Mouse (Mus musculus) lung, embryonic 16.5 days (tissue): ENCODE data around the gene Gm17334. TPM values are rescaled to one million over a fixed set of nuclear protein-coding genes. Genes with fewer than 3 reads are reported as not detected.

Source experiments
- ATAC-seq: fragments of 200-750 bp; cut with Nextera tagmentation; 2 replicates; pipeline ENCODE4 v1.8.0; 2017; ENCODE audit warnings: low read depth, mild to moderate bottlenecking, moderate library complexity
- H3K27ac ChIP-seq: fragments of 300-500 bp; sonication (generic); 2 replicates; pipeline ENCODE4 v1.5.1; 2014; ENCODE audit warnings: mild to moderate bottlenecking, control low read depth, low read length
- H3K27me3 ChIP-seq: fragments of 300-500 bp; sonication (generic); 2 replicates; pipeline ENCODE4 v1.6.1; 2014; ENCODE audit warnings: low read depth, low read length, mixed read lengths; ENCODE audit not compliant: control insufficient read depth, insufficient read depth
- H3K36me3 ChIP-seq: fragments of 300-500 bp; sonication (generic); 2 replicates; pipeline ENCODE4 v1.6.1; 2014; ENCODE audit warnings: low read length; ENCODE audit not compliant: control insufficient read depth, insufficient read depth
- H3K4me1 ChIP-seq: fragments of 300-500 bp; sonication (generic); replicated peaks from 2 replicates; pipeline ENCODE4 v1.6.1; 2014; ENCODE audit warnings: low read length, mixed read lengths; ENCODE audit not compliant: control insufficient read depth, insufficient read depth
- H3K4me2 ChIP-seq: fragments of 300-500 bp; sonication (generic); 2 replicates; pipeline ENCODE4 v1.6.1; 2014; ENCODE audit warnings: low read depth, low read length, control low read depth
- H3K4me3 ChIP-seq: fragments of 300-500 bp; sonication (generic); 2 replicates; pipeline ENCODE4 v1.5.1; 2014; ENCODE audit warnings: mild to moderate bottlenecking, low read length, control low read depth
- H3K9ac ChIP-seq: fragments of 300-500 bp; sonication (generic); 2 replicates; pipeline ENCODE4 v1.6.1; 2014; ENCODE audit warnings: low read length, control low read depth
- H3K9me3 ChIP-seq: fragments of 300-500 bp; sonication (generic); 2 replicates; pipeline ENCODE4 v1.6.1; 2016; ENCODE audit warnings: low read length; ENCODE audit not compliant: control insufficient read depth
- WGBS: fragments of 180-500 bp; shearing (Covaris S2); extraction: QIAGEN DNeasy Blood & Tissue Kit; methylation state at CpG from one replicate; pipeline ENCODE4 v1.1.7; 2014; 5-methylcytosine and 5-hydroxymethylcytosine counted together
- polyA plus RNA-seq: library from polyadenylated mRNA; unstranded; fragments of >200 nt; fragmentation: Nextera tagmentation; extraction: Ambion mirVana; gene quantifications from 2 replicates; pipeline ENCODE4 v1.2.1, GENCODE M21; 2015

Gene Gm17334
- polyA plus RNA-seq, 1 experiment from 2014 or later, result 0.39 TPM

GRCm38 (mm10) chr11:53779808-53780207 is 6.8 kb upstream of the Gm17334 start:
- H3K4me2 ChIP-seq, result no peak overlapping the region
- H3K9me3 ChIP-seq, result no peaks in the 10 kb centered on the region
- no peak overlapping the region for H3K27ac ChIP-seq
- H3K4me3 ChIP-seq, result no peak overlapping the region
- H3K9ac ChIP-seq, result no peak overlapping the region
- 60% methylated on average over 2 of the region's 2 CpGs for WGBS
- H3K4me1 ChIP-seq, result no peaks in the 10 kb centered on the region; the same call in 1 of the 2 replicates
- no peaks in the 10 kb centered on the region for H3K27me3 ChIP-seq
- peaks cover 4% of the 10 kb centered on the region; the same call in 1 of the 2 replicates for H3K36me3 ChIP-seq
- ATAC-seq, result no peak

DNA sequence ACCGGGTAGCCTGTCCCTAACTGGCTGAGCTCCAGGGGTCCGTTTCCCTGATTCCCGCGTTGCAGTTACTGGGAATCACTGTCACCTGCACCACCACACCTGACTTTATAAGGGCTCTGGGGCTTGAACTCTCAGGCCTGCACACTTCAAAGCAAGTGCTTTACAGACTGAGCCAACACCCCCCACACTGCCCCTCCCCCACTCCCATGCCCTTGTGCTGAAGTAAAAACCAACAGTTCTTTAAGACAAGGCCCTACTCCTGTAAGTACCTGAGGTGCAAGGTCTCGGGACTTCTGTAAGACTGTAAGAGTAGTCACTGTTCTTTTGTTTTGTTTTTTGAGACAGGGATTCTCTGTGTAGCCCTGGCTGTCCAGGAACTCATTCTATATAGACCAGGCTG is 5.5 kb upstream of the Gm17334 start:
- no peak overlapping the region for H3K4me2 ChIP-seq
- H3K4me1 ChIP-seq, result no peaks in the 10 kb centered on the region; the same call in 1 of the 2 replicates
- no peaks in the 10 kb centered on the region for H3K27me3 ChIP-seq
- 64% methylated on average over 5 of the region's 5 CpGs for WGBS
- H3K27ac ChIP-seq, result no peak overlapping the region
- no peak for ATAC-seq
- H3K9ac ChIP-seq, result no peak overlapping the region
- H3K36me3 ChIP-seq, result peaks cover 6% of the 10 kb centered on the region
- no peaks in the 10 kb centered on the region for H3K9me3 ChIP-seq
- H3K4me3 ChIP-seq, result no peak overlapping the region

- no peak for ATAC-seq
- WGBS, result 61% methylated on average over 5 of the region's 5 CpGs
- Histone ChIP-seq H3K4me1 (no peaks in the 10 kb centered on the region; the same call in 1 of the 2 replicates), H3K9ac (no peak overlapping the region), H3K9me3 (no peaks in the 10 kb centered on the region), H3K27me3 (no peaks in the 10 kb centered on the region), H3K27ac (no peak overlapping the region), H3K4me3 (no peak overlapping the region), H3K4me2 (no peak overlapping the region), H3K36me3 (peaks cover 6% of the 10 kb centered on the region)
These were observed 4.7 kb upstream of the Gm17334 start for GRCm38 (mm10) chr11:53777736-53778135.

- WGBS, result 76% methylated on average over 13 of the region's 13 CpGs
- Histone ChIP-seq H3K27me3 (no peaks in the 10 kb centered on the region), H3K27ac (no peak overlapping the region), H3K4me2 (no peak overlapping the region), H3K4me1 (peaks cover 8% of the 10 kb centered on the region), H3K9me3 (no peaks in the 10 kb centered on the region), H3K9ac (no peak overlapping the region), H3K4me3 (no peak overlapping the region), H3K36me3 (peaks cover 6% of the 10 kb centered on the region)
- no peak for ATAC-seq
These were observed 1.8 kb upstream of the Gm17334 start for GRCm38 (mm10) chr11:53774659-53775255.

DNA sequence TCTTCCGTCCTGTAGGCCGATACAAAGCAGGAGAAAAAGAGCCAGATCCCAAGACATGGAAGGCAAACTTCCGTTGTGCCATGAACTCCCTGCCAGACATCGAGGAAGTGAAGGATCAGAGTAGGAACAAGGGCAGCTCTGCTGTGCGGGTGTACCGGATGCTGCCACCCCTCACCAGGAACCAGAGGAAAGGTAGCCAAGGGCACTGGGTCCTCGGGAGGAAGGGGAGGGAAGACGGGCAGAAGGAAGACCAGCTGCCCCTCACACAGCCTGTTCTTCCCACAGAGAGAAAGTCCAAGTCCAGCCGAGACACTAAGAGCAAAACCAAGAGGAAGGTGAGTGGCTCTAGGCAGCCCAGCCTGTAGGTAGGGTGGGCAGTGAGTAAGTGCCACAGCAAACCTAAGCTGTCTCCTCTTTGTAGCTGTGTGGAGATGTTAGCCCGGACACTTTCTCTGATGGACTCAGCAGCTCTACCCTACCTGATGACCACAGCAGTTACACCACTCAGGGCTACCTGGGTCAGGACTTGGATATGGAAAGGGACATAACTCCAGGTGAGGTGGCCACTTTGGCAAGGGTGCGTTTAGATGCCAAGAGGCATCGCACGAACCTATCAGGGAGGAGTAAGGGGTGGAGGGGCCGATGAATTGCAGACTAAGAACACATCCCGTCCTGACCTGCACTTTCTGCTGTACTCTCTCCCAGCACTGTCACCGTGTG is 814 bp upstream of the Gm17334 start:
- Histone ChIP-seq H3K4me3 (no peak overlapping the region), H3K4me1 (peaks cover 12% of the 10 kb centered on the region), H3K4me2 (no peak overlapping the region), H3K36me3 (peaks cover 6% of the 10 kb centered on the region), H3K9me3 (no peaks in the 10 kb centered on the region), H3K27ac (no peak overlapping the region), H3K9ac (no peak overlapping the region), H3K27me3 (no peaks in the 10 kb centered on the region)
- ATAC-seq, result no peak
- WGBS, result 86% methylated on average over 16 of the region's 16 CpGs

- Histone ChIP-seq H3K27ac (no peak overlapping the region), H3K4me1 (peaks cover 12% of the 10 kb centered on the region), H3K27me3 (no peaks in the 10 kb centered on the region), H3K4me2 (no peak overlapping the region), H3K36me3 (peaks cover 6% of the 10 kb centered on the region), H3K4me3 (no peak overlapping the region), H3K9me3 (no peaks in the 10 kb centered on the region), H3K9ac (no peak overlapping the region)
- WGBS, result 74% methylated on average over 9 of the region's 9 CpGs
- no peak for ATAC-seq
These were observed 451 bp downstream of the Gm17334 start for GRCm38 (mm10) chr11:53772536-53772935.

DNA sequence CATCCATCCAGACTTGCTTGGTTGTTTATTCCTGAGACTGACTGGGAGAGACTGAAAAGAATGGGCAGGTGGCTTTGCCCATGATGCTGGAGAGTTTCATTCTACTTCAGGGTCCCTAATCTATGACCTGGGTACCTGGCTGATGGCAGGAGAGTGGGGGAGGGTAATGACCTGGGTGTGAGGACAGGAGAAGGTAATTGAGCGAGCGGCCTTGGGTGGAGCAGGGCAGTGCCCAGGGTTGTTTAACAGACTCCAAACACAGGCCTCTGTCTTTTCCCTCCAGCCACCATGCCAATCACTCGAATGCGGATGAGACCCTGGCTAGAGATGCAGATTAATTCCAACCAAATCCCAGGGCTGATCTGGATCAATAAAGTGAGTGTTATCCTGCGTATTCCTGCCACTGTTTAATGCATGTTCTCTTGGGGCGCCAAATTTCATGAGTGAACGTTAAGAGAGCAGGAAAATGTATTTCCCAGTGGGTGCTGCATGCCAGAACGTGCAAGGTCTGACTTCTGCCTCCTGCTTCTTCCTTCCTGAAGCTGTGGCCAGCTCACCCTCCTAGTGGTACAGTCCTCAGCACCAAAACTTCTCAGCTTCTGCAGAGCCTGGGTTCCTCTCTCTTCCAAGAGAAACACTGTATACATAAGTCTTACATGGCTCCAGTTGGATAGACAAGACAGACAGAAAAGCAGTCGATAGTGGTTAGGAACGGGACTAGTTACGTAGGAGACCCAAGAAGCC is 1.8 kb downstream of the Gm17334 start:
- H3K9ac ChIP-seq, result peak overlapping the region; percentile 86
- peaks cover 12% of the 10 kb centered on the region for H3K4me1 ChIP-seq
- H3K27me3 ChIP-seq, result no peaks in the 10 kb centered on the region
- H3K27ac ChIP-seq, result no peak overlapping the region
- H3K9me3 ChIP-seq, result no peaks in the 10 kb centered on the region
- ATAC-seq, result no peak
- WGBS, result 74% methylated on average over 11 of the region's 11 CpGs
- peaks cover 2% of the 10 kb centered on the region for H3K36me3 ChIP-seq
- peak overlapping the region; percentile 61 for H3K4me2 ChIP-seq
- H3K4me3 ChIP-seq, result peak overlapping the region; percentile 83

DNA sequence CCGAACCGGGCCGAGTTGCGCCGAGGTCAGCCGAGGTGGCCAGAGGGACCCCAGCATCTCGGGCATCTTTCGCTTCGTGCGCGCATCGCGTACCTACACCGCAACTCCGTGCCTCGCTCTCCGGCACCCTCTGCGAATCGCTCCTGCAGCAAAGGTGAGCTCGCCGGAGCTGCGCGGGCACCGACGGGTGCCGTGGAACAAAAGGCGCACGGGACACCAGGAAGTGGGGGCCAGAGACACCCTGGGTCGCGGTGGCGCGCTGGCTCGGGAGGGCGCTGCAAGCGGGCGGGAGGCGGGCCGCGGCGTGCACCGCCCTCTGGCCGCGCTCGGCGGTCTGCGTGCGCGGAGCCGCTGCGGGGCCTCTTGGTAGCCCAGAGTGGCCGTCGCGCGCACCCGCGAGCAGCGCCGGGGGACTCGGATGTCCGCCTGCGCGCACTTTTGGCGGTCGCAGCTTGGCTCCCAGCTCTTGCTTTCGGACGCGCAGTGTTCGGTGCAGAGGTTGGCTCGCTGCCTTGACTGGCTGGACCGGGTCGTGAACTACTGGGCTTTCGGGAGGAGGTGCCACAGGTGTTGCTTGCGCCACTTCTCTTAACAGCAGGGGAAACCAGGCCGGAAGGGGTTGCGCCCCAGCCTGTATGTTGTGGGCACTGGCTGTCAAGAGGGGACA is 2.7 kb downstream of the Gm17334 start:
- Histone ChIP-seq H3K4me2 (peak overlapping the region; percentile 61), H3K4me3 (peak overlapping the region; percentile 83), H3K27me3 (no peaks in the 10 kb centered on the region), H3K27ac (peak overlapping the region; percentile 88), H3K4me1 (peaks cover 12% of the 10 kb centered on the region), H3K9ac (peak overlapping the region; percentile 86), H3K9me3 (no peaks in the 10 kb centered on the region), H3K36me3 (peaks cover 2% of the 10 kb centered on the region; the same call in 1 of the 2 replicates)
- 0% methylated on average over 75 of the region's 75 CpGs for WGBS
- ATAC-seq, result peak; percentile 93

GRCm38 (mm10) chr11:53769760-53770124 is 3.2 kb downstream of the Gm17334 start, which contains the start of gene Irf1:
Gene Irf1, plus strand, starts transcription at chr11:53770014.
- peak; percentile 96 for ATAC-seq
- H3K4me2 ChIP-seq, result peak within 1 kb of the TSS; percentile 61
- peak within 1 kb of the TSS; percentile 86 for H3K9ac ChIP-seq
- peaks cover 14% of the 10 kb centered on the region for H3K4me1 ChIP-seq
- H3K36me3 ChIP-seq, result peaks cover 2% of the 10 kb centered on the region; the same call in 1 of the 2 replicates
- peak within 1 kb of the TSS; percentile 88 for H3K27ac ChIP-seq
- H3K4me3 ChIP-seq, result peak within 1 kb of the TSS; percentile 83
- under 1% methylated on average over 39 of the region's 40 CpGs for WGBS
- no peaks in the 10 kb centered on the region for H3K9me3 ChIP-seq
- no peaks in the 10 kb centered on the region for H3K27me3 ChIP-seq
